Mouse (Mus musculus): ENCODE measurements at regions not wholly inside any gene's neighbourhood (a gene's known extent, or its start where the extent isn't known, plus 50 kb on each side); places are given as distances from the start of the nearest gene placed in this dataset.
A peak's percentile ranks its signal among the peaks of the same experiment; 100 is the strongest.

- WGBS = 17% methylated on average over 3 of the region's 3 CpGs
- peaks cover 25% of the 10 kb centered on the region for H3K27me3 ChIP-seq
Measured at GRCm38 (mm10) chr9:81479534-81479933, 154.1 kb downstream of the Htr1b start.

More at GRCm38 (mm10) chr9:81479534-81479933, 154.1 kb downstream of the Htr1b start:
- ATAC-seq (replicated peaks; ENCODE audit: insufficient number of reproducible peaks, insufficient read depth, low FRiP score, low read depth) = peak; percentile 83
- Histone ChIP-seq H3K27ac (no peak overlapping the region), H3K9me3 (replicated peaks) (no peaks in the 10 kb centered on the region), H3K36me3 (no peaks in the 10 kb centered on the region), H3K4me1 (replicated peaks) (no peaks in the 10 kb centered on the region), H3K4me3 (no peak overlapping the region), H3K9ac (no peak overlapping the region), H3K4me2 (no peak overlapping the region)

Data from heart, embryonic 15.5 days (tissue).